Mouse (Mus musculus) small intestine, adult 2 months (tissue): ENCODE results near the gene Acmsd.

ENCODE experiments used
- CTCF ChIP-seq: fragments of 200-500 bp; IDR thresholded peaks from 2 replicates; pipeline ENCODE4 v1.5.1; 2012; ENCODE audit warnings: low read depth, mild to moderate bottlenecking, control low read depth, inconsistent platforms, low read length, moderate library complexity, mixed read lengths; ENCODE audit not compliant: insufficient replicate concordance, insufficient read length; ENCODE audit errors: extremely low read depth
- POLR2A ChIP-seq: fragments of 200-500 bp; IDR thresholded peaks from 2 replicates; pipeline ENCODE4 v1.6.1; 2012; ENCODE audit warnings: low read depth, mild to moderate bottlenecking, control low read depth, inconsistent platforms, low read length, moderate library complexity

DNA sequence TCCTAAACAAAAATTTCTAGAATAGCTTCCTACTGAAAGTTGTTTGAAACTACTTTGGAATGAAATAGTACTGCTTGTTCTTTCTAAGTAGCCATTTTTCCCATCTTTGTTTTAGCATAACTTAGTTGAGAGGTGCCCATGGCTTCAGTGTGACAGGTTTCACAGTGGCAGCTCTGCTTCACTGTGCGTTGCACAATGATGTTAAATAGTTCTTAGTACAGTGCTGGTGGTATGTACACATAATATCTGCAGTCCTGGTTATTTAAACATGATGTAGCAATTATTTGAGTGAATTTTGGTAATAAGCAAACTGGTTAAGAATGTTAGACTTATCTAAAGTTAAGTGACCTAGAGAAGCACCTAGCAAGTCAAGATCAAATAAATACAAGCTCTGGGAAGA lies 64.2 kb downstream of the Acmsd start:
- TF ChIP-seq CTCF (no peak), POLR2A (no peak)
